Mouse (Mus musculus) forebrain, embryonic 15.5 days (tissue): ENCODE data around the gene Vps35. TPM values are rescaled to one million over a fixed set of nuclear protein-coding genes. Genes with fewer than 3 reads are reported as not detected.
A peak's percentile ranks its signal among the peaks of the same experiment; 100 is the strongest.

Experiments
- ATAC-seq: fragments of 200-750 bp; cut with Nextera tagmentation; replicated peaks from 2 replicates; pipeline ENCODE4 v1.8.0; 2017; ENCODE audit warnings: mild to moderate bottlenecking, moderate TSS enrichment, moderate library complexity
- H3K27ac ChIP-seq: fragments of 300-500 bp; sonication (generic); replicated peaks from 2 replicates; pipeline ENCODE4 v1.5.1; 2015; ENCODE audit warnings: mild to moderate bottlenecking, inconsistent platforms
- H3K27me3 ChIP-seq: fragments of 300-500 bp; sonication (generic); 2 replicates; pipeline ENCODE4 v1.6.1; 2015; ENCODE audit warnings: inconsistent platforms
- H3K36me3 ChIP-seq: fragments of 300-500 bp; sonication (generic); 2 replicates; pipeline ENCODE4 v1.6.1; 2015; ENCODE audit warnings: mild to moderate bottlenecking, inconsistent platforms
- H3K4me1 ChIP-seq: fragments of 300-500 bp; sonication (generic); 2 replicates; pipeline ENCODE4 v1.6.1; 2015; ENCODE audit warnings: inconsistent platforms
- H3K4me2 ChIP-seq: fragments of 300-500 bp; sonication (generic); replicated peaks from 2 replicates; pipeline ENCODE4 v1.6.1; 2015; ENCODE audit warnings: mild to moderate bottlenecking, inconsistent platforms
- H3K4me3 ChIP-seq: fragments of 300-500 bp; sonication (generic); 2 replicates; pipeline ENCODE4 v1.5.1; 2015; ENCODE audit warnings: mild to moderate bottlenecking, inconsistent platforms
- H3K9ac ChIP-seq: fragments of 300-500 bp; sonication (generic); replicated peaks from 2 replicates; pipeline ENCODE4 v1.6.1; 2015; ENCODE audit warnings: mild to moderate bottlenecking, inconsistent platforms
- H3K9me3 ChIP-seq: fragments of 300-500 bp; sonication (generic); 2 replicates; pipeline ENCODE4 v1.6.1; 2016; ENCODE audit warnings: inconsistent platforms
- WGBS: fragments of 180-500 bp; shearing (Covaris S2); methylation state at CpG from one replicate; pipeline ENCODE4 v1.1.7; 2015; ENCODE audit warnings: mixed read lengths; 5-methylcytosine and 5-hydroxymethylcytosine counted together
- polyA plus RNA-seq: library from polyadenylated mRNA; unstranded; fragments of >200 nt; fragmentation: Nextera tagmentation; extraction: Ambion mirVana; gene quantifications from 2 replicates; pipeline ENCODE4 v1.2.1, GENCODE M21; 2015

Vps35 gene
- polyA plus RNA-seq, 1 experiment from 2014 or later: 190 TPM

DNA sequence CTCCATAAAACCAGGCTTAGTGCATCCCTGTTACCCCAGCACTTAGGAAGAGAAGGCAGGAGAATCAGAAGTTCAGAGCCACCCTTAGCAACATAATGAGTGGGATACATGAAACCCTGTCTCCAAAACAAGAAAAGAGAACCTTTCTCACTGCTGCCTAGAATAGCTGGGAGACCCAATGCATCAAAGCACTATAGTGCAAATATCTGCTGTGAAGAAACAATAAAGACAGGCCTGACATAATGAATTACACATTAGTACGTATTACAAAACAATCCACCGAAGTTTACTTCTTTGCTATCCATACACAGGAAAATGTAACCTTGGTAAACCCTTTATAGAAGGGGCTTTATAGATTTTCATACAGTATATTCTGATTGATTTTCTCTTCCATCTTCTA is 9.0 kb upstream of the Vps35 start:
- 91% methylated on average over 2 of the region's 2 CpGs for WGBS
- H3K27ac ChIP-seq: no peak overlapping the region
- no peaks in the 10 kb centered on the region for H3K4me1 ChIP-seq
- H3K27me3 ChIP-seq: no peaks in the 10 kb centered on the region
- no peak overlapping the region for H3K9ac ChIP-seq
- no peak for ATAC-seq
- H3K9me3 ChIP-seq: no peaks in the 10 kb centered on the region
- H3K4me2 ChIP-seq: no peak overlapping the region
- no peak overlapping the region for H3K4me3 ChIP-seq
- H3K36me3 ChIP-seq: peaks cover 51% of the 10 kb centered on the region

DNA sequence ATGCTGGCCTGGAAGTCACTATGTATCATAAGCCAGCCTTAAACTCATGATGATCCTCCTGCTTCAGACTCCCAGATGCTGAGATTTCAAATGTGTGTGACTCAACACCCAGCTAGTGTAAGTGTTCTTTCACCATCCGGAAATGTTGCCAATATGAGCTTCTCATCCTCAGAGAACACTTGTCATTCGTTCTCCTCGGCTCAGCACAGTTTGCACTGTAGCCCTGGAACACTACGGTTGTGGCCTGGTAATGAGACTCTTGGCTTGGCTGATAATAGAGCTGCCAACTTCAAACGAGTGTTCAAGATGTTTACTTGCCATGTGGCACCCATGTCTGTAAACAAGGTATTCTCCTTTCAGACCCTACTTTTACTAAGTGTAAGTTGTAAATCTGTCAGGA is 3.9 kb upstream of the Vps35 start:
- WGBS: 77% methylated on average over 5 of the region's 5 CpGs
- Histone ChIP-seq H3K27ac (no peak overlapping the region), H3K9me3 (no peaks in the 10 kb centered on the region), H3K9ac (no peak overlapping the region), H3K27me3 (no peaks in the 10 kb centered on the region), H3K4me1 (peaks cover 20% of the 10 kb centered on the region), H3K4me2 (no peak overlapping the region), H3K4me3 (no peak overlapping the region), H3K36me3 (peaks cover 50% of the 10 kb centered on the region)
- no peak for ATAC-seq

- no peak overlapping the region for H3K27ac ChIP-seq
- no peak overlapping the region for H3K4me2 ChIP-seq
- WGBS: 90% methylated on average over 3 of the region's 3 CpGs
- H3K36me3 ChIP-seq: peaks cover 44% of the 10 kb centered on the region
- no peak overlapping the region for H3K4me3 ChIP-seq
- no peaks in the 10 kb centered on the region for H3K27me3 ChIP-seq
- no peak for ATAC-seq
- H3K9me3 ChIP-seq: no peaks in the 10 kb centered on the region
- H3K4me1 ChIP-seq: peaks cover 24% of the 10 kb centered on the region
- no peak overlapping the region for H3K9ac ChIP-seq
These were observed 3.3 kb upstream of the Vps35 start for GRCm38 (mm10) chr8:85302931-85303330.

DNA sequence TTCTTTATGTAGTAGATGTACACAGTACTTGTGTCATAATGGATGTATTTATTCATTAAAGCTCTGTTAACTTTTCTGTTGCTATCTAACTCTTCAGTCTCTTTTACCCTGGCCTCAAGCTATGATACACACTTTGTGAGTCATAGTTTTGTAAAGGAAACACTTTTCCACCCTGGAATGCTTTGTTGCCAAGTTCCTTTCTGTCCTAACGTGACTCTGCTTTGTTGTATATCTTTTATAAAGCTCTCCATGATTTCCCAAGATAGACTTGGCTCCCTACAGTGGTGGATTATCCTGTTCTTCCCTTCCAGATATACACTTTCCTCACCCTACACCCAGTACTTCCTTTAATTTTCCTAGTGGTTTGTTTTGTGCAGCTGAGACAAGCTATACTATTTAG is 2.3 kb upstream of the Vps35 start:
- Histone ChIP-seq H3K27ac (no peak overlapping the region), H3K4me2 (no peak overlapping the region), H3K36me3 (peaks cover 36% of the 10 kb centered on the region), H3K27me3 (no peaks in the 10 kb centered on the region), H3K4me1 (peaks cover 33% of the 10 kb centered on the region), H3K4me3 (no peak overlapping the region), H3K9ac (no peak overlapping the region), H3K9me3 (no peaks in the 10 kb centered on the region)
- WGBS: 34% methylated on average over 1 of the region's 1 CpGs
- no peak for ATAC-seq

GRCm38 (mm10) chr8:85298600-85299433 is 785 bp downstream of the Vps35 start:
- under 1% methylated on average over 53 of the region's 53 CpGs for WGBS

GRCm38 (mm10) chr8:85286846-85287245 is 12.8 kb downstream of the Vps35 start:
- no peaks in the 10 kb centered on the region for H3K9me3 ChIP-seq
- no peak overlapping the region for H3K9ac ChIP-seq
- no peaks in the 10 kb centered on the region for H3K4me1 ChIP-seq
- no peak overlapping the region for H3K27ac ChIP-seq
- no peaks in the 10 kb centered on the region for H3K27me3 ChIP-seq
- 95% methylated on average over 1 of the region's 1 CpGs for WGBS
- no peak for ATAC-seq
- H3K4me3 ChIP-seq: no peak overlapping the region
- no peak overlapping the region for H3K4me2 ChIP-seq
- H3K36me3 ChIP-seq: peaks cover 59% of the 10 kb centered on the region

More at GRCm38 (mm10) chr8:85298600-85299433, 785 bp downstream of the Vps35 start:
- no peaks in the 10 kb centered on the region for H3K27me3 ChIP-seq
- peak overlapping the region; percentile 96 for H3K4me3 ChIP-seq
- no peak; the same call in 1 of the 2 replicates for ATAC-seq
- peak overlapping the region; percentile 94 for H3K9ac ChIP-seq
- peak overlapping the region; percentile 56 for H3K4me2 ChIP-seq
- H3K9me3 ChIP-seq: no peaks in the 10 kb centered on the region
- H3K36me3 ChIP-seq: peaks cover 17% of the 10 kb centered on the region
- H3K27ac ChIP-seq: peak overlapping the region; percentile 99
- H3K4me1 ChIP-seq: peaks cover 38% of the 10 kb centered on the region

DNA sequence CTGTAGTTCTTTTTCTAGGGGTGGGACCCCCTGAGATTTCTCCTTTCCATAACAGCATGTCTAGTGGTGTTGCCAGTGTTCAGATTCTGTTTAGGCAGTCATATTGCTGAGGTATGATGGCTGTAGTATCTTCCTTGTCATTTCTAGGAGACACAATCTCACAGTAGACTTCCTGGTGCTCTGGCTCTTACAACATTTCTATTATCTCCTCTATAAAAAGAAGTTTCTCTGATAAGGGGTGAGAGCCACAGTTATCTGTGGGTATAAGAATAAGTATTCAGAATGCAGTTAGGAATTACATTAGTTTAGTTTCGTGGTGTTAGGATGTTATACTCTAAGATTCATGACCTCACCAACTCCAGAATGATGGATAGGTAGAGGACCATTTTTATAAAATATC is 72.3 kb downstream of the Vps35 start:
- no peaks in the 10 kb centered on the region for H3K27me3 ChIP-seq
- no peak overlapping the region for H3K27ac ChIP-seq
- H3K9me3 ChIP-seq: no peaks in the 10 kb centered on the region
- H3K4me1 ChIP-seq: no peaks in the 10 kb centered on the region
- no peak overlapping the region for H3K4me2 ChIP-seq
- WGBS: 81% methylated on average over 1 of the region's 1 CpGs
- no peak overlapping the region for H3K4me3 ChIP-seq
- no peaks in the 10 kb centered on the region for H3K36me3 ChIP-seq
- ATAC-seq: no peak
- no peak overlapping the region for H3K9ac ChIP-seq

DNA sequence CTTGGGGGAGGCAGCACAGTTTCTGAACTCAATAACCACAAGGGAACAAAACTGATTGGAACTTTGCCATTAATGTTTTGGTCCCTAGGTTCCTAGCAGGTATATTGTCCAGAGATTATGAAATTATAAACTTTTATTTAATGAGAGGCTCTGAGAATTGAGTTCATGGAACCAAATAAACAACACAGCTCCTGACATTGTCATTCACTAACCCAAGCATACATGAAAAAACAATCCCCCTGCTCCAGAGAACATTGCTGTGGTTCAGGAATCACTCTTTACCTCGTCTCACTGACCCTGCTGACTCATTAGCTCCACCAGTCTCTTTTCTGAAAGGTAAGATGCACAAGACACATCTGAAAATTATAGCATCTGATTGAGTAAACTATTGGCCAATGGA is 73.9 kb downstream of the Vps35 start, which contains the start of gene Olfr371:
Gene Olfr371 (plus strand): TSS at position 301 of the 400 bp plus-strand sequence.
- ATAC-seq: no peak
- H3K4me2 ChIP-seq: no peak within 1 kb of the TSS
- no peak within 1 kb of the TSS for H3K9ac ChIP-seq
- no peak within 1 kb of the TSS for H3K27ac ChIP-seq
- 31% methylated on average over 1 of the region's 1 CpGs for WGBS
- H3K4me1 ChIP-seq: no peaks in the 10 kb centered on the region
- H3K4me3 ChIP-seq: no peak within 1 kb of the TSS
- H3K27me3 ChIP-seq: no peaks in the 10 kb centered on the region
- H3K9me3 ChIP-seq: no peaks in the 10 kb centered on the region
- no peaks in the 10 kb centered on the region for H3K36me3 ChIP-seq

- Histone ChIP-seq H3K4me1 (no peaks in the 10 kb centered on the region), H3K27me3 (no peaks in the 10 kb centered on the region), H3K27ac (no peak overlapping the region), H3K9me3 (no peaks in the 10 kb centered on the region), H3K4me3 (no peak overlapping the region), H3K9ac (no peak overlapping the region), H3K36me3 (no peaks in the 10 kb centered on the region), H3K4me2 (no peak overlapping the region)
- no peak for ATAC-seq
- 56% methylated on average over 6 of the region's 6 CpGs for WGBS
These were observed 78.6 kb downstream of the Vps35 start for GRCm38 (mm10) chr8:85220992-85221391.

DNA sequence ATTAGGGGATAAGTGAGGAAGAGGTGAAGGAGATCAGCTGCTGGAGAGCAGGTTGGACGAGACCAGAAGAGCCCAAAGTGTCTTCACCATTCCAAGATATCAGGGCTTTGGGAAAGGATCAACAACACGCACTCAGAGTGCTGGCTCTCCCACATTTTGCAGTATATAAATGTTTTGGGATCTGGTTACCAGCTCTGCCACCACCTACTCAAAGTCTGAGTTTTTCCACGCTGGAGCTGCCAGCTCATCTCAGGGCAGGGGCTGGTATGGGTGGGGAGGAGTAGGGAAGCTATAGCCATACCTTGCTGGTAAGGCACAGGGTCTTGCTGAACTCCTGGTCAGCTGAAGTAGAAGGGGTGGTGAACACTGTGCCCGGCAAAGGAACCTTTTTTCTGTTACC is 79.4 kb downstream of the Vps35 start:
- Histone ChIP-seq H3K9ac (no peak overlapping the region), H3K4me1 (no peaks in the 10 kb centered on the region), H3K27me3 (no peaks in the 10 kb centered on the region), H3K36me3 (no peaks in the 10 kb centered on the region), H3K4me2 (no peak overlapping the region), H3K9me3 (no peaks in the 10 kb centered on the region), H3K4me3 (no peak overlapping the region), H3K27ac (no peak overlapping the region)
- WGBS: 79% methylated on average over 4 of the region's 4 CpGs
- no peak for ATAC-seq
